Mouse (Mus musculus): Measurements from ENCODE around the gene Cxcl1. TPM values are rescaled to one million over a fixed set of nuclear protein-coding genes. Genes with fewer than 3 reads are reported as not detected.

The Cxcl1 gene
- polyA plus RNA-seq, 1 experiment: 1.3 TPM

- Histone ChIP-seq H3K4me3 (ENCODE audit: low read depth, low read length) (no peak overlapping the region), H3K4me1 (ENCODE audit: control insufficient read depth, insufficient read depth, insufficient read length, low read length) (peaks cover 6% of the 10 kb centered on the region; the same call in 1 of the 2 replicates), H3K36me3 (ENCODE audit: control insufficient read depth, insufficient read depth, low read length) (no peaks in the 10 kb centered on the region), H3K27me3 (ENCODE audit: control insufficient read depth, insufficient read depth, low read length) (no peaks in the 10 kb centered on the region), H3K27ac (ENCODE audit: insufficient read depth, low read depth, low read length) (no peak overlapping the region)
- no peak for TF ChIP-seq CTCF (IDR thresholded peaks at IDR 0.05; ENCODE audit: extremely low read depth, insufficient read length, insufficient replicate concordance, low read depth, low read length)
- TF ChIP-seq POLR2A (IDR thresholded peaks at IDR 0.05; ENCODE audit: low read depth, low read length): no peak
Observed at GRCm38 (mm10) chr5:90877173-90877512, 13.9 kb upstream of the Cxcl1 start.

GRCm38 (mm10) chr5:90879307-90880014 is 11.6 kb upstream of the Cxcl1 start:
- Histone ChIP-seq H3K27me3 (ENCODE audit: control insufficient read depth, insufficient read depth, low read length) (no peaks in the 10 kb centered on the region), H3K36me3 (ENCODE audit: control insufficient read depth, insufficient read depth, low read length) (no peaks in the 10 kb centered on the region), H3K4me3 (ENCODE audit: low read depth, low read length) (no peak overlapping the region), H3K27ac (ENCODE audit: insufficient read depth, low read depth, low read length) (no peak overlapping the region), H3K4me1 (ENCODE audit: control insufficient read depth, insufficient read depth, insufficient read length, low read length) (peaks cover 4% of the 10 kb centered on the region; the same call in 1 of the 2 replicates)
- TF ChIP-seq CTCF (IDR thresholded peaks at IDR 0.05; ENCODE audit: extremely low read depth, insufficient read length, insufficient replicate concordance, low read depth, low read length) (no peak), POLR2A (IDR thresholded peaks at IDR 0.05; ENCODE audit: low read depth, low read length) (no peak)
- WGBS: 58% methylated on average over 3 of the region's 3 CpGs

DNA sequence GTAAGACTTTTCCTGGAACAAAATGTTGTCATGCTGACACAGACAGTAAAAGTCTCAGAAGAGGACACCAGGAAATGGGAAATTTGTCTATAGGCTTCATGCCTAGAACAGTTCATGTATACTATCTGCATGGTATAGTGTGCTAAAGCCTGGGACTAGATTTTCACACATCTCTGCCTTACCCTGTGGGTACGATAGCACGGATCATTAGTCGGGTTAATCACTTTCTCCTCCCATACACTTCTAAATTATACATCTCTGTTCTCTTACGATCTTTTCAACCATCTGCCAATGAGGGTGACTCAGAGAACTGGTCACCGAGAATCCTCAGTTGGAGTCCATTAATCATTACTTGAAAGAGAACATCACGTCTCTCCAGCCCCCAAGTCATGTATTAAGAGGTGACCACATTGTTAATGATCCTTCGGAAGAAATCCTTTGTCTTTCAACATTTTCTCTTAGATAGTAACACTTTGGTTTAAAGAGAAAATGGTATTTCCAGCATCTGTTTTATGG is 10.6 kb upstream of the Cxcl1 start:
- Histone ChIP-seq H3K36me3 (ENCODE audit: control insufficient read depth, insufficient read depth, low read length) (no peaks in the 10 kb centered on the region), H3K27ac (ENCODE audit: insufficient read depth, low read depth, low read length) (no peak overlapping the region), H3K27me3 (ENCODE audit: control insufficient read depth, insufficient read depth, low read length) (no peaks in the 10 kb centered on the region), H3K4me1 (ENCODE audit: control insufficient read depth, insufficient read depth, insufficient read length, low read length) (peaks cover 6% of the 10 kb centered on the region; the same call in 1 of the 2 replicates), H3K4me3 (ENCODE audit: low read depth, low read length) (no peak overlapping the region)
- no peak for TF ChIP-seq POLR2A (IDR thresholded peaks at IDR 0.05; ENCODE audit: low read depth, low read length)
- TF ChIP-seq CTCF (IDR thresholded peaks at IDR 0.05; ENCODE audit: extremely low read depth, insufficient read length, insufficient replicate concordance, low read depth, low read length): no peak
- WGBS: 88% methylated on average over 7 of the region's 7 CpGs

- no peak overlapping the region for H3K27ac ChIP-seq (ENCODE audit: insufficient read depth, low read depth, low read length)
- 53% methylated on average over 4 of the region's 4 CpGs for WGBS
Observed at GRCm38 (mm10) chr5:90881021-90881420, 10.0 kb upstream of the Cxcl1 start.

DNA sequence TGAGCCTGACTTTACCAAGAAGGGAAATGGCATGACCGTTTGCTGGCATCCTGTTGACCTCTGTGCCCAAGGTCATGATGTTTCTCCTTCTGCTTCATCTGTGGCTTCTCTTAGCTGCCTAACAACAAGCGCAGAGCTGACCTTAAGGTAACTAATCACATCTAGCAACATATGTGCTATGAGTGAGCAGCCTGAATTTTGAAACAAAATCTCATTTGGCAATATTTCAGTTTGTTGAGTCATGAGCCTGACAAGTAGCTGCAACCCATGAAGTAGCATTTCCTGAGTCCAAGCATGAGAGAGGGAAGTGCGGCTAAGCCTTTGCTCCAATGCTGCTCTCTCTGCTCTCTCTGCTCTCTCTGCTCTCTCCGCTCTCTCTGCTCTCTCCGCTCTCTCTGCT is 9.4 kb upstream of the Cxcl1 start:
- H3K4me1 ChIP-seq (ENCODE audit: control insufficient read depth, insufficient read depth, insufficient read length, low read length): peaks cover 6% of the 10 kb centered on the region; the same call in 1 of the 2 replicates
- no peak overlapping the region for H3K4me3 ChIP-seq (ENCODE audit: low read depth, low read length)
- H3K36me3 ChIP-seq (ENCODE audit: control insufficient read depth, insufficient read depth, low read length): no peaks in the 10 kb centered on the region
- no peaks in the 10 kb centered on the region for H3K27me3 ChIP-seq (ENCODE audit: control insufficient read depth, insufficient read depth, low read length)
- WGBS: 81% methylated on average over 5 of the region's 5 CpGs
- H3K27ac ChIP-seq (ENCODE audit: insufficient read depth, low read depth, low read length): no peak overlapping the region
- TF ChIP-seq CTCF (IDR thresholded peaks at IDR 0.05; ENCODE audit: extremely low read depth, insufficient read length, insufficient replicate concordance, low read depth, low read length) (no peak), POLR2A (IDR thresholded peaks at IDR 0.05; ENCODE audit: low read depth, low read length) (no peak)

More at GRCm38 (mm10) chr5:90881021-90881420, 10.0 kb upstream of the Cxcl1 start:
- TF ChIP-seq POLR2A (IDR thresholded peaks at IDR 0.05; ENCODE audit: low read depth, low read length) (no peak), CTCF (IDR thresholded peaks at IDR 0.05; ENCODE audit: extremely low read depth, insufficient read length, insufficient replicate concordance, low read depth, low read length) (no peak)
- Histone ChIP-seq H3K4me1 (ENCODE audit: control insufficient read depth, insufficient read depth, insufficient read length, low read length) (peaks cover 6% of the 10 kb centered on the region; the same call in 1 of the 2 replicates), H3K27me3 (ENCODE audit: control insufficient read depth, insufficient read depth, low read length) (no peaks in the 10 kb centered on the region), H3K36me3 (ENCODE audit: control insufficient read depth, insufficient read depth, low read length) (no peaks in the 10 kb centered on the region), H3K4me3 (ENCODE audit: low read depth, low read length) (no peak overlapping the region)

GRCm38 (mm10) chr5:90882146-90882545 is 8.9 kb upstream of the Cxcl1 start:
- H3K4me3 ChIP-seq (ENCODE audit: low read depth, low read length): no peak overlapping the region
- H3K4me1 ChIP-seq (ENCODE audit: control insufficient read depth, insufficient read depth, insufficient read length, low read length): peaks cover 6% of the 10 kb centered on the region; the same call in 1 of the 2 replicates
- no peaks in the 10 kb centered on the region for H3K36me3 ChIP-seq (ENCODE audit: control insufficient read depth, insufficient read depth, low read length)
- no peaks in the 10 kb centered on the region for H3K27me3 ChIP-seq (ENCODE audit: control insufficient read depth, insufficient read depth, low read length)
- WGBS: 84% methylated on average over 5 of the region's 5 CpGs
- H3K27ac ChIP-seq (ENCODE audit: insufficient read depth, low read depth, low read length): no peak overlapping the region
- TF ChIP-seq CTCF (IDR thresholded peaks at IDR 0.05; ENCODE audit: extremely low read depth, insufficient read length, insufficient replicate concordance, low read depth, low read length) (no peak), POLR2A (IDR thresholded peaks at IDR 0.05; ENCODE audit: low read depth, low read length) (no peak)

DNA sequence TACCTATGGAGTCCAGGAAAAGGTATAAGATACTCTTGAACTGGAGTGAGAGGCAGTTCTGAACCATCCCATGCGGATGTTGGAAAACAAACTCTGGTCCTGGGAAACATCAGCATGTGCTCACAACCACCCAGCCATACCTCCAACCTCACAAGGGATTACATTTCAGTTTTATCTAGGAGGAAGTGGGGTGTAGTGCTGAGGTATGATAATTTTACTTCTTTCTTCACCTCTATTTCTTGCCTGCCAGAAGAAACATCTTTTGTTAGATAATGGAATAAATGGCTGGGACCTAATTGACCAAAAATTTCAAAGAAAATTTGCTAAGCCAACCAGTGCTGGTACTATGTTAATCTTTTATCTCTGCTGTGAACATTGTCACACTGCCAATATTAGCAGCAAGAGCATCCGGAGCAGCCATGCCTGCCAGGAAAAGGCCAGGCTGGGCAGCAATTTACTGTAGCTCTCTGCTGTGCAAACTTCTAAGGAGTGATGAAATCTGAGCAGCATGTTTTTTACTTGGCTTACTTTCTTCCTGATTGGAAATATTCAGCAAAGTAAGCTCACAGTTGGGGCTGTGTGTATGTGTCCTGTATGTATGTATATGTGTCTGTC is 6.3 kb upstream of the Cxcl1 start:
- Histone ChIP-seq H3K36me3 (ENCODE audit: control insufficient read depth, insufficient read depth, low read length) (no peaks in the 10 kb centered on the region), H3K27ac (ENCODE audit: insufficient read depth, low read depth, low read length) (no peak overlapping the region), H3K4me3 (ENCODE audit: low read depth, low read length) (no peak overlapping the region), H3K27me3 (ENCODE audit: control insufficient read depth, insufficient read depth, low read length) (no peaks in the 10 kb centered on the region), H3K4me1 (ENCODE audit: control insufficient read depth, insufficient read depth, insufficient read length, low read length) (0 out of 2 replicates have a peak, but pooled peaks cover 2% of the 10 kb centered on the region)
- 40% methylated on average over 2 of the region's 2 CpGs for WGBS
- TF ChIP-seq CTCF (IDR thresholded peaks at IDR 0.05; ENCODE audit: extremely low read depth, insufficient read length, insufficient replicate concordance, low read depth, low read length): no peak
- TF ChIP-seq POLR2A (IDR thresholded peaks at IDR 0.05; ENCODE audit: low read depth, low read length): no peak

All from small intestine, adult 2 months (tissue).